ENCODE assay signal across 8 mouse cellular contexts in genomic region chr12:85092214-85092613, GRCm38 (mm10). TPM values are rescaled to one million over a fixed set of nuclear protein-coding genes. Genes with fewer than 3 reads are reported as not detected.
A peak's percentile ranks its signal among the peaks of the same experiment; 100 is the strongest.
DNase-seq lines count a peak whose midpoint lies in the region; ATAC-seq lines count a peak whose summit lies in the region.

No protein-coding gene starts in this region.

- no peak overlapping the region for H3K4me2 ChIP-seq in liver, embryonic 12.5 days
- no peak overlapping the region for H3K4me2 ChIP-seq in liver, embryonic 11.5 days

- H3K27me3 ChIP-seq in liver, embryonic 12.5 days (replicated peaks), result no peaks in the 10 kb centered on the region
- no peaks in the 10 kb centered on the region for H3K27me3 ChIP-seq in liver, embryonic 11.5 days (replicated peaks; ENCODE audit: control insufficient read depth, insufficient read depth, low read length)

- no peaks in the 10 kb centered on the region for H3K9me3 ChIP-seq in liver, embryonic 12.5 days (replicated peaks)
- H3K9me3 ChIP-seq in liver, embryonic 11.5 days (ENCODE audit: control insufficient read depth, low read length), result no peaks in the 10 kb centered on the region

- H3K27ac ChIP-seq in liver, embryonic 12.5 days, result no peak overlapping the region
- H3K27ac ChIP-seq in liver, embryonic 11.5 days (ENCODE audit: low read depth, low read length), result no peak overlapping the region

- 1% methylated on average over 3 of the region's 3 CpGs for WGBS in liver, embryonic 12.5 days (ENCODE audit: insufficient replicate concordance)
- WGBS in liver, embryonic 11.5 days, result 6% methylated on average over 3 of the region's 3 CpGs

- no peak overlapping the region for H3K4me3 ChIP-seq in liver, embryonic 12.5 days
- no peak overlapping the region for H3K4me3 ChIP-seq in liver, embryonic 11.5 days (ENCODE audit: low read depth, low read length)

- ATAC-seq in liver, embryonic 12.5 days, result no peak
- peak; percentile 52 for ATAC-seq in inflammation-experienced regulatory T-cells, adult 6 months
- peak; percentile 56; the same call in 1 of the 2 replicates for ATAC-seq in liver, embryonic 11.5 days (replicated peaks; ENCODE audit: low FRiP score)

- DNase-seq in liver (peak; percentile 82), ZHBTc4 (ENCODE audit: low read depth, low spot score) (peak; percentile 79)
- peak; percentile 79 for DNase-seq in embryo, embryonic 10.5 days (ENCODE audit: low spot score)
- DNase-seq in liver, embryonic 11.5 days (ENCODE audit: low spot score), result no peak
- DNase-seq in retina, adult 2 months (ENCODE audit: low read depth, low spot score), result peak; percentile 50
- peak; percentile 91 for DNase-seq in thymus, postnatal 4 days

- H3K36me3 ChIP-seq in liver, embryonic 12.5 days, result peaks cover 23% of the 10 kb centered on the region
- peaks cover 11% of the 10 kb centered on the region for H3K36me3 ChIP-seq in liver, embryonic 11.5 days (ENCODE audit: control insufficient read depth, insufficient read depth, low read length)

- H3K4me1 ChIP-seq in liver, embryonic 12.5 days, result peaks cover 29% of the 10 kb centered on the region
- peaks cover 11% of the 10 kb centered on the region for H3K4me1 ChIP-seq in liver, embryonic 11.5 days (replicated peaks; ENCODE audit: control insufficient read depth, insufficient read depth, low read length)

- H3K9ac ChIP-seq in liver, embryonic 12.5 days, result no peak overlapping the region
- H3K9ac ChIP-seq in liver, embryonic 11.5 days (ENCODE audit: low read depth, low read length), result no peak overlapping the region

RNA-seq across cellular contexts. Expression of gene Prox2, which starts 18.3 kb away (rescaled TPM):
- 3.9 and 4.1 TPM in 2 replicates for polyA plus RNA-seq in liver, embryonic 12.5 days (2016; fragmentation: Nextera tagmentation; extraction: Ambion mirVana)
- polyA plus RNA-seq in inflammation-experienced regulatory T-cells, adult 6 months (2017; shearing (Covaris generic)), result 1 to 10 TPM; 2.1 to 4.4 (median 2.7) TPM
- 3.8 and 4.3 TPM in 2 replicates for polyA plus RNA-seq in liver, embryonic 11.5 days (2014; fragmentation: Nextera tagmentation; extraction: Ambion mirVana)

RNA-seq across cellular contexts. Expression of gene Dlst, which starts 18.4 kb away (rescaled TPM):
- 99.5 and 104 TPM in 2 replicates for polyA plus RNA-seq in liver, embryonic 12.5 days (2016; fragmentation: Nextera tagmentation; extraction: Ambion mirVana)
- 10 to 100 TPM; 55.1 to 69.3 (median 63.1) TPM for polyA plus RNA-seq in inflammation-experienced regulatory T-cells, adult 6 months (2017; shearing (Covaris generic))
- 139 and 143 TPM in 2 replicates for polyA plus RNA-seq in liver, embryonic 11.5 days (2014; fragmentation: Nextera tagmentation; extraction: Ambion mirVana)

RNA-seq across cellular contexts. Expression of gene Rps6kl1, which starts 58.9 kb away (rescaled TPM):
- 0.57 and 0.60 TPM in 2 replicates for polyA plus RNA-seq in liver, embryonic 12.5 days (2016; fragmentation: Nextera tagmentation; extraction: Ambion mirVana)
- polyA plus RNA-seq in inflammation-experienced regulatory T-cells, adult 6 months (2017; shearing (Covaris generic)), result 1 to 10 TPM in 1 of 3 experiments, under 1 TPM in 2; 0.45 to 1.6 (median 0.72) TPM
- 0.99 and 1.1 TPM in 2 replicates for polyA plus RNA-seq in liver, embryonic 11.5 days (2014; fragmentation: Nextera tagmentation; extraction: Ambion mirVana)
